In genomic region chr5:37050521-37051373, GRCm38 (mm10) we compare ENCODE assay signal across 11 mouse cellular contexts. TPM values are rescaled to one million over a fixed set of nuclear protein-coding genes. Genes with fewer than 3 reads are reported as not detected.
A peak's percentile ranks its signal among the peaks of the same experiment; 100 is the strongest.
DNase-seq lines count a peak whose midpoint lies in the region; ATAC-seq and TF ChIP-seq lines count a peak whose summit lies in the region.
"Had no signal": no experiment of that assay in that cellular context is flagged by ENCODE, and none has a peak within 500 bp of the region (broad histone marks: within the 10 kb centered on the region; RNA-seq: fewer than 3 reads in every experiment).

No protein-coding gene starts in this region.

- peak; percentile 66 for TF ChIP-seq POLR2A in small intestine, adult 2 months (IDR thresholded peaks at IDR 0.05; ENCODE audit: low read depth, low read length)

- peaks cover 30% of the 10 kb centered on the region for H3K4me1 ChIP-seq in hindbrain, embryonic 13.5 days (replicated peaks)
- peaks cover 11% of the 10 kb centered on the region for H3K4me1 ChIP-seq in hindbrain, embryonic 16.5 days (ENCODE audit: control insufficient read depth, insufficient read depth, low read depth, low read length)
- H3K4me1 ChIP-seq in small intestine, adult 2 months (ENCODE audit: control insufficient read depth, insufficient read depth, insufficient read length, low read length), result peaks cover 45% of the 10 kb centered on the region
- H3K4me1 ChIP-seq in midbrain, embryonic 13.5 days (replicated peaks), result peaks cover 16% of the 10 kb centered on the region

- peak; percentile 53 for DNase-seq in CD4-positive, CD25-positive, alpha-beta regulatory T cell, adult 2 months (ENCODE audit: low read depth, low spot score)
- DNase-seq in induced T-regulatory cell, adult 2 months (ENCODE audit: low read depth), result peak; percentile 80
- DNase-seq in left cerebral cortex, postnatal 10 days (ENCODE audit: extremely low spot score in 1 of 2, low spot score in 2 of 2), result no peak
- no peak for DNase-seq in cerebellum, adult 9-10 months

- TF ChIP-seq CTCF in small intestine, adult 2 months (IDR thresholded peaks at IDR 0.05; ENCODE audit: extremely low read depth, insufficient read length, insufficient replicate concordance, low read depth, low read length), result no peak

- no peaks in the 10 kb centered on the region for H3K27me3 ChIP-seq in hindbrain, embryonic 13.5 days
- H3K27me3 ChIP-seq in hindbrain, embryonic 16.5 days (replicated peaks; ENCODE audit: control insufficient read depth, insufficient read depth, low read length), result no peaks in the 10 kb centered on the region
- no peaks in the 10 kb centered on the region for H3K27me3 ChIP-seq in small intestine, adult 2 months (ENCODE audit: control insufficient read depth, insufficient read depth, low read length)
- H3K27me3 ChIP-seq in midbrain, embryonic 13.5 days, result no peaks in the 10 kb centered on the region

- no peak overlapping the region for H3K9ac ChIP-seq in hindbrain, embryonic 13.5 days
- no peak overlapping the region for H3K9ac ChIP-seq in hindbrain, embryonic 16.5 days (ENCODE audit: low read depth, low read length)
- H3K9ac ChIP-seq in midbrain, embryonic 13.5 days (replicated peaks), result no peak overlapping the region

- H3K9me3 ChIP-seq in hindbrain, embryonic 13.5 days, result no peaks in the 10 kb centered on the region
- H3K9me3 ChIP-seq in hindbrain, embryonic 16.5 days (ENCODE audit: control insufficient read depth, low read length), result no peaks in the 10 kb centered on the region
- H3K9me3 ChIP-seq in midbrain, embryonic 13.5 days, result no peaks in the 10 kb centered on the region

- intact Hi-C loops in left cerebral cortex, postnatal 10 days (cut with DNase I), result no loop called here

- peak; percentile 49; the same call in 1 of the 2 replicates for ATAC-seq in hindbrain, embryonic 13.5 days (ENCODE audit: low FRiP score)
- ATAC-seq in hindbrain, embryonic 16.5 days, result no peak
- ATAC-seq in midbrain, embryonic 13.5 days, result no peak

- 52% methylated on average over 9 of the region's 9 CpGs for WGBS in hindbrain, embryonic 13.5 days
- WGBS in hindbrain, embryonic 16.5 days, result 49% methylated on average over 9 of the region's 9 CpGs
- 9% methylated on average over 9 of the region's 9 CpGs for WGBS in small intestine, adult 2 months
- 50% methylated on average over 9 of the region's 9 CpGs for WGBS in midbrain, embryonic 13.5 days

- no peaks in the 10 kb centered on the region for H3K36me3 ChIP-seq in hindbrain, embryonic 13.5 days
- H3K36me3 ChIP-seq in hindbrain, embryonic 16.5 days (ENCODE audit: control insufficient read depth, insufficient read depth, low read length), result no peaks in the 10 kb centered on the region
- H3K36me3 ChIP-seq in small intestine, adult 2 months (ENCODE audit: control insufficient read depth, insufficient read depth, low read length), result no peaks in the 10 kb centered on the region
- no peaks in the 10 kb centered on the region for H3K36me3 ChIP-seq in midbrain, embryonic 13.5 days

- no peak overlapping the region for H3K4me3 ChIP-seq in hindbrain, embryonic 13.5 days
- no peak overlapping the region for H3K4me3 ChIP-seq in hindbrain, embryonic 16.5 days (ENCODE audit: low read length)
- peak overlapping the region; percentile 66 for H3K4me3 ChIP-seq in small intestine, adult 2 months (ENCODE audit: low read depth, low read length)
- H3K4me3 ChIP-seq in midbrain, embryonic 13.5 days (replicated peaks), result no peak overlapping the region

- no peak overlapping the region for H3K27ac ChIP-seq in hindbrain, embryonic 13.5 days
- no peak overlapping the region for H3K27ac ChIP-seq in hindbrain, embryonic 16.5 days (ENCODE audit: low read depth, low read length)
- H3K27ac ChIP-seq in small intestine, adult 2 months (ENCODE audit: insufficient read depth, low read depth, low read length), result peak overlapping the region; percentile 97
- H3K27ac ChIP-seq in midbrain, embryonic 13.5 days, result no peak overlapping the region

- no peak overlapping the region for H3K4me2 ChIP-seq in hindbrain, embryonic 13.5 days
- H3K4me2 ChIP-seq in hindbrain, embryonic 16.5 days (ENCODE audit: low read length), result no peak overlapping the region
- no peak overlapping the region for H3K4me2 ChIP-seq in midbrain, embryonic 13.5 days (replicated peaks)

RNA-seq across cellular contexts. Expression of gene Gm1043, which starts 34.4 kb away (rescaled TPM):
- 1.5 and 1.6 TPM in 2 replicates for polyA plus RNA-seq in hindbrain, embryonic 13.5 days (2015; fragmentation: Nextera tagmentation; extraction: Ambion mirVana)
- 1.8 TPM in 2 replicates for polyA plus RNA-seq in hindbrain, embryonic 16.5 days (2015; fragmentation: Nextera tagmentation; extraction: Ambion mirVana)
- polyA plus RNA-seq in small intestine, adult 2 months (2012; rRNA removed), result 0.32 and 0.85 TPM in 2 replicates
- 10 to 100 TPM; 22.5 to 25.5 TPM for total RNA-seq in left cerebral cortex, postnatal 10 days (2021)
- 1.1 and 1.3 TPM in 2 replicates for polyA plus RNA-seq in midbrain, embryonic 13.5 days (2015; fragmentation: Nextera tagmentation; extraction: Ambion mirVana)
- total RNA-seq: ES-E14 had no signal
- polyA plus RNA-seq: embryonic facial prominence, embryonic 11.5 days; heart, embryonic 14.5 days had no signal

Comparison
In these comparisons a context has a peak if more than half of its experiments do, and no peak if none do; other contexts are left out.
1. DNase-seq: peak in CD4-positive, CD25-positive, alpha-beta regulatory T cell, adult 2 months (single experiment) and induced T-regulatory cell, adult 2 months (single experiment); none in left cerebral cortex, postnatal 10 days (0 of 2) and cerebellum, adult 9-10 months (single experiment).